ENCODE assay signal across 20 mouse cellular contexts in genomic region chr12:30599997-30600396, GRCm38 (mm10). TPM values are rescaled to one million over a fixed set of nuclear protein-coding genes. Genes with fewer than 3 reads are reported as not detected.
A peak's percentile ranks its signal among the peaks of the same experiment; 100 is the strongest.
DNase-seq lines count a peak whose midpoint lies in the region; ATAC-seq and TF ChIP-seq lines count a peak whose summit lies in the region.
"Had no signal": no experiment of that assay in that cellular context is flagged by ENCODE, and none has a peak within 500 bp of the region (broad histone marks: within the 10 kb centered on the region; RNA-seq: fewer than 3 reads in every experiment).

No protein-coding gene starts in this region.

- H3K27me3 ChIP-seq in lung, embryonic 16.5 days (ENCODE audit: control insufficient read depth, insufficient read depth, low read depth, low read length): no peaks in the 10 kb centered on the region
- H3K27me3 ChIP-seq in CH12.LX (replicated peaks): no peaks in the 10 kb centered on the region
- no peaks in the 10 kb centered on the region; the same call in 1 of the 2 replicates for H3K27me3 ChIP-seq in embryonic facial prominence, embryonic 10.5 days (replicated peaks; ENCODE audit: low read depth, poor library complexity, severe bottlenecking)
- no peaks in the 10 kb centered on the region for H3K27me3 ChIP-seq in forebrain, embryonic 12.5 days

- peaks cover 9% of the 10 kb centered on the region for H3K4me1 ChIP-seq in lung, embryonic 16.5 days (replicated peaks; ENCODE audit: control insufficient read depth, insufficient read depth, low read length)
- H3K4me1 ChIP-seq in CH12.LX (ENCODE audit: control insufficient read depth in 1 of 2, insufficient read depth in 2 of 2): peaks cover 5 to 16% of the 10 kb centered on the region in 2 experiments; a peak in 2 of 4 replicates
- peaks cover 40% of the 10 kb centered on the region for H3K4me1 ChIP-seq in embryonic facial prominence, embryonic 10.5 days
- H3K4me1 ChIP-seq in forebrain, embryonic 12.5 days: no peaks in the 10 kb centered on the region
- H3K4me1 ChIP-seq: heart, embryonic 10.5 days had no signal

- H3K27ac ChIP-seq in lung, embryonic 16.5 days (ENCODE audit: low read length): peak overlapping the region; percentile 73
- no peak overlapping the region for H3K27ac ChIP-seq in CH12.LX (ENCODE audit: insufficient read depth, low read depth)
- peak overlapping the region; percentile 3; the same call in 1 of the 2 replicates for H3K27ac ChIP-seq in embryonic facial prominence, embryonic 10.5 days (replicated peaks)
- H3K27ac ChIP-seq in forebrain, embryonic 12.5 days: no peak overlapping the region
- H3K27ac ChIP-seq: heart, embryonic 10.5 days; hindbrain, embryonic 14.5 days had no signal

- no peak; the same call in 1 of the 2 replicates for TF ChIP-seq RAD21 in CH12.LX (IDR thresholded peaks at IDR 0.05; ENCODE audit: low read depth, low read length)

- peak in 1 of 2 experiments; percentile 42; a peak in 2 of 4 replicates for TF ChIP-seq CTCF in CH12.LX (conservative IDR thresholded peaks at IDR 0.05 in 1 of 2, IDR thresholded peaks at IDR 0.05 in 1 of 2; ENCODE audit: low read depth in 2 of 2, low read length in 2 of 2)

- 61% methylated on average over 2 of the region's 2 CpGs for WGBS in lung, embryonic 16.5 days
- 76% methylated on average over 2 of the region's 2 CpGs for WGBS in embryonic facial prominence, embryonic 10.5 days
- 82% methylated on average over 2 of the region's 2 CpGs for WGBS in forebrain, embryonic 12.5 days

- no peaks in the 10 kb centered on the region for H3K36me3 ChIP-seq in lung, embryonic 16.5 days (ENCODE audit: control insufficient read depth, insufficient read depth, low read length)
- H3K36me3 ChIP-seq in CH12.LX (replicated peaks in 1 of 2; ENCODE audit: control insufficient read depth in 1 of 2, insufficient read depth in 1 of 2, low read length in 1 of 2): no peaks in the 10 kb centered on the region
- H3K36me3 ChIP-seq in embryonic facial prominence, embryonic 10.5 days (replicated peaks): no peaks in the 10 kb centered on the region
- no peaks in the 10 kb centered on the region for H3K36me3 ChIP-seq in forebrain, embryonic 12.5 days (replicated peaks)
- H3K36me3 ChIP-seq: heart, embryonic 10.5 days had no signal

- no peak for DNase-seq in lung, postnatal 10 days
- no peak for DNase-seq in CH12.LX (ENCODE audit: extremely low read depth)
- no peak for DNase-seq in embryonic facial prominence, embryonic 10.5 days (ENCODE audit: low spot score)
- no peak for DNase-seq in adrenal gland, adult 18-20 months (ENCODE audit: low spot score in 2 of 2)
- DNase-seq in cerebellum, adult 8-10 months: no peak
- DNase-seq: adrenal gland, adult 8-10 months; adrenal gland, postnatal 36 days; cerebellum, adult 11 months; cerebellum, adult 9-10 months; cerebellum, postnatal 36 days; gastrocnemius, postnatal 36 days; heart, adult 18-20 months; heart, postnatal 14 days had no signal

- H3K4me3 ChIP-seq in lung, embryonic 16.5 days (ENCODE audit: low read length): no peak overlapping the region
- H3K4me3 ChIP-seq in CH12.LX (replicated peaks in 1 of 3; ENCODE audit: low read depth in 2 of 3, low read length in 2 of 3, poor library complexity in 1 of 3): no peak overlapping the region
- no peak overlapping the region for H3K4me3 ChIP-seq in embryonic facial prominence, embryonic 10.5 days
- no peak overlapping the region for H3K4me3 ChIP-seq in forebrain, embryonic 12.5 days (replicated peaks)
- H3K4me3 ChIP-seq: heart, embryonic 10.5 days had no signal

- no peaks in the 10 kb centered on the region for H3K9me3 ChIP-seq in lung, embryonic 16.5 days (ENCODE audit: control insufficient read depth, low read length)
- H3K9me3 ChIP-seq in CH12.LX (replicated peaks; ENCODE audit: low read length): no peaks in the 10 kb centered on the region
- H3K9me3 ChIP-seq in embryonic facial prominence, embryonic 10.5 days: no peaks in the 10 kb centered on the region
- H3K9me3 ChIP-seq in forebrain, embryonic 12.5 days: no peaks in the 10 kb centered on the region
- H3K9me3 ChIP-seq: heart, embryonic 10.5 days had no signal

- in situ Hi-C loops in CH12.LX (cut with MboI; ENCODE audit: low pct_ligation_motif_present, low pct_unique_long_range_greater_than_20kb, low sequenced_read_pairs): loop anchor here (5.0 to 25.0 kb wide), 3 partner anchors 282 to 463 kb away; partner anchors contain the start of genes Alkal2 and Tpo

- H3K9ac ChIP-seq in lung, embryonic 16.5 days (ENCODE audit: low read length): no peak overlapping the region
- no peak overlapping the region for H3K9ac ChIP-seq in CH12.LX (ENCODE audit: insufficient read depth, low read depth)
- no peak overlapping the region for H3K9ac ChIP-seq in forebrain, embryonic 12.5 days
- H3K9ac ChIP-seq: hindbrain, embryonic 14.5 days had no signal

- no peak overlapping the region for H3K4me2 ChIP-seq in lung, embryonic 16.5 days (ENCODE audit: low read depth, low read length)
- peak overlapping the region; percentile 65; the same call in 1 of the 2 replicates for H3K4me2 ChIP-seq in CH12.LX (ENCODE audit: insufficient read depth, low read depth, poor library complexity, severe bottlenecking)
- no peak overlapping the region for H3K4me2 ChIP-seq in forebrain, embryonic 12.5 days
- H3K4me2 ChIP-seq: hindbrain, embryonic 14.5 days had no signal

- no peak for TF ChIP-seq POLR2A in CH12.LX (IDR thresholded peaks at IDR 0.05; ENCODE audit: low read depth, low read length)

- no peak for TF ChIP-seq EP300 in CH12.LX (IDR thresholded peaks at IDR 0.05; ENCODE audit: low read length)

- no peaks in the 10 kb centered on the region for H3K79me2 ChIP-seq in CH12.LX (replicated peaks; ENCODE audit: control insufficient read depth, extremely low read depth, insufficient read depth, poor library complexity, severe bottlenecking)

- dilution Hi-C loops in CH12.LX (cut with MboI; ENCODE audit: extremely low pct_ligation_motif_present, extremely low pct_unique_long_range_greater_than_20kb, low sequenced_read_pairs): no loop called here

- ATAC-seq in lung, embryonic 16.5 days (ENCODE audit: low read depth): peak; percentile 58
- no peak for ATAC-seq in forebrain, embryonic 12.5 days (ENCODE audit: low FRiP score)
- ATAC-seq: forebrain, embryonic 14.5 days; intestine, postnatal 0 days; Patski had no signal

TF ChIP-seq in CH12.LX, 34 proteins besides CTCF, POLR2A, EP300 and RAD21:
- no peak for TF ChIP-seq ZKSCAN1 (IDR thresholded peaks at IDR 0.05; ENCODE audit: borderline replicate concordance, low read depth, low read length)
- no peak for TF ChIP-seq MYC (IDR thresholded peaks at IDR 0.05; ENCODE audit: low read depth, low read length)
- TF ChIP-seq GABPA (IDR thresholded peaks at IDR 0.05; ENCODE audit: insufficient replicate concordance, low read depth, low read length): no peak
- no peak for TF ChIP-seq MAX (IDR thresholded peaks at IDR 0.05; ENCODE audit: low read length)
- no peak for TF ChIP-seq JUN (IDR thresholded peaks at IDR 0.05; ENCODE audit: insufficient read depth, low read depth, low read length)
- TF ChIP-seq JUND (conservative IDR thresholded peaks at IDR 0.05; ENCODE audit: low read depth, low read length): no peak
- no peak for TF ChIP-seq UBTF (IDR thresholded peaks at IDR 0.05; ENCODE audit: low read depth, low read length)
- no peak for TF ChIP-seq TBP (conservative IDR thresholded peaks at IDR 0.05; ENCODE audit: low read depth, low read length)
- TF ChIP-seq ZNF384 (IDR thresholded peaks at IDR 0.05; ENCODE audit: low read depth, low read length): no peak
- TF ChIP-seq RCOR1 (conservative IDR thresholded peaks at IDR 0.05; ENCODE audit: low read depth, low read length): no peak
- TF ChIP-seq ZC3H11A (IDR thresholded peaks at IDR 0.05; ENCODE audit: low read depth, low read length): no peak
- TF ChIP-seq PAX5 (IDR thresholded peaks at IDR 0.05; ENCODE audit: low read length): no peak
- TF ChIP-seq BHLHE40 (IDR thresholded peaks at IDR 0.05; ENCODE audit: low read depth, low read length): no peak
- no peak for TF ChIP-seq NRF1 (IDR thresholded peaks at IDR 0.05; ENCODE audit: low read depth, low read length)
- TF ChIP-seq SMC3 (IDR thresholded peaks at IDR 0.05; ENCODE audit: low read depth, low read length): no peak
- no peak for TF ChIP-seq MXI1 (IDR thresholded peaks at IDR 0.05; ENCODE audit: low read depth, low read length)
- TF ChIP-seq TCF12 (IDR thresholded peaks at IDR 0.05; ENCODE audit: low read depth, low read length): no peak

RNA-seq across cellular contexts. Expression of gene Tmem18, which starts 15.8 kb away (rescaled TPM):
- polyA plus RNA-seq in lung, embryonic 16.5 days (2015; fragmentation: Nextera tagmentation; extraction: Ambion mirVana): 33.0 and 34.4 TPM in 2 replicates
- total RNA-seq in CH12.LX (2012; rRNA removed) (14.8 and 15.5 TPM in 2 replicates), CH12.LX (2014; rRNA removed) (24.8 and 33.0 TPM in 2 replicates)
- 19.9 and 21.2 TPM in 2 replicates for polyA plus RNA-seq in CH12.LX (2012; ENCODE audit: insufficient read length, low read depth)
- 24.6 and 26.6 TPM in 2 replicates for polyA plus RNA-seq in embryonic facial prominence, embryonic 10.5 days (2016; fragmentation: Nextera tagmentation; extraction: Ambion mirVana)
- total RNA-seq in adrenal gland, adult 18-20 months (2021): 10 to 100 TPM; 15.6 to 16.3 TPM
- 27.8 and 28.3 TPM in 2 replicates for polyA plus RNA-seq in forebrain, embryonic 12.5 days (2016; fragmentation: Nextera tagmentation; extraction: Ambion mirVana)

Comparison
In these comparisons a context has a peak if more than half of its experiments do, and no peak if none do; other contexts are left out.
1. H3K27ac ChIP-seq: peak in lung, embryonic 16.5 days (single experiment) and embryonic facial prominence, embryonic 10.5 days (single experiment); none in CH12.LX (single experiment) and forebrain, embryonic 12.5 days (single experiment).